Mouse (Mus musculus) right cerebral cortex, adult 2 months (tissue): ENCODE data around the gene Gucy1b2.

Source experiments
- DNase-seq, 2 experiments: peaks; one replicate each; pipeline ENCODE4 v3.0.0; 2021 to 2022; ENCODE audit warnings: low spot score in 2 of 2

The Gucy1b2 gene

DNA sequence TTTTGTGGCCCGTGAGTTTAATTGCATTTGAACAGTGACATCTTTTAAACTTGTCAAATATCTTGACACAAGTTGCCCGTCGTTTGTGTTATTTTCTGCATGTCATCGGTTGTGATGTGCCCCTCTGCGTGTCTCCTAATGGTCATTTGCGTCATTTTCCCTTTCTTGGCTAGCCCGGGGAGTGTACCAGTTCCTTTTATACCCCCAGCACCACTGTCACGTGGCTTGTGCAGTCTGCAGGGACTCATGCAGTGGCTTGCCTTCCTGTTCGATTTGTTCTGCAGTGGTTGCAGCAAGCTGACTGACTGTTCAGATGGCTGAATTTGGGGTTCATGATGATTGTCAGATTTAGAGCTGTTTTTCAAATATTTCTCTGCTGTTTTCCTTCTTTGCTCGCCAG is 82.1 kb downstream of the Gucy1b2 start:
- DNase-seq, result no peak

DNA sequence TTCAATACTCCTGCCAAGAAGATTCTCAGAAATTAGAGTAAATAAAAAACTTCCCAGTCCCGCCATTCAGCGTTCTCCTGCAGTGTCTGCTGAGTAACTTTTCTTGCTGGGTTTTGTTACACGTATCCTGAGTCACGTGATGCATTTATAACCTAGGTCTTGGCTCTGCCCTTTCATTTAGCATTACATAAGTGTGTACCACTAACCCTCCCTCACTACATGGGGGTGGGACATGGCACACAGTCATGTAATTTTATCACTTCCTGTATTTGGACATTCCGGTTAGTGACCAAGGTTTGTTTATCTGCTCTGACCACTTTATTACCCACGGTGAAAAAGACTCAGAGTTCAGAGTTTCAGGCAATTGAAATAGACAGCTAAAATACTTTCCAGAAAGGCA is 85.3 kb downstream of the Gucy1b2 start:
- no peak for DNase-seq

DNA sequence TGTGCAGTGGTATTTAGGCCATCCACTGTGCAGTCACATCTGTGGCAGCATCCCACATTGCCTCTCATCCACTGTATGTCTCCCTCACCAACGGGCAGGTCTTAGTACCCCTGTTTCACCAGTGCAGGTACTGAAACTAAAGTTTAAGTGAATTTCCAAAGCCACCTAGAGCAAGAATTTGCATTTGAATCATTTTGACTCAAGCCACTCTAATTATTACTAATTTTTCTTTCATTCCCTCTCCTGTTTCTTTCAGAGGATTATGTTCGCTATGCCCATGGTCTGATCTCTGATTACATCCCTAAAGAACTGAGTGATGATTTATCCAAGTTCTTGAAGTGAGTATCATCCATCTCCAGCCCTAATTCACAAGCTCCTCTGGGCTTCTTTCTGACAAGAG is 92.3 kb downstream of the Gucy1b2 start:
- DNase-seq, result no peak

DNA sequence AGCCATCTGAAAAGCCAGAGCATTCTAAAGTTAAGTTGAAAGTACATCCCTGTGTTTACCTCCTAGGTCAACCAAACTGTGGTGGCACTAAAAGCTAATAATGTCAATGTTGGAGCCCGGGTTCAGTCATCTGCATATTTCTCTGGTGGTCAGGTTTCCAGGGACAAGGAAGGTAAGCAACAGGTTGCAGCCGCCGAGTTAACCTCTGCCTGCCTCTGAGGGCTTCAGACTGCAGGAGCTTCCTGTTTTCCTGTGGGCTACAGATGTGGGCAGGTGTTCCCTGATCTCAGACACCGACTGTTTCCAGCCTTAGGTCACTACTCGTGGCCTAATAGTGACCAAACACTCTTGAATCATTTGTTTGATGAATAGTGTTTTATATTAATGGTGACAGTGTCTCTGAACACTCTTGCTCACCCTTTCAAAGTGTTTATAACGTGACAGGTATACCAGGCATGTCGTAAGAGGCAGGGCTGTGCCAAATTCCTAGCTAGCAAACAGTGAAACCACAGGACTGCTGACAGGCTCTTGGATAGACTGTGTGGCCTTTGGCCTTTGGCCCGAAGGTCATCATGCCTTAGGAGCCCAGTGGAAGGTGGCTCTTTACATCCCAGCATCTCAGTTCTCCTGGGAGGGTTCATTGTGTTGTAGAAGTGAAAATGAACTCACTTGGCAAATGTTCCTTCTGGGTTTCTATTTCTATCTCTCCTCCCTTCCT is 94.7 kb downstream of the Gucy1b2 start:
- DNase-seq, result no peak

DNA sequence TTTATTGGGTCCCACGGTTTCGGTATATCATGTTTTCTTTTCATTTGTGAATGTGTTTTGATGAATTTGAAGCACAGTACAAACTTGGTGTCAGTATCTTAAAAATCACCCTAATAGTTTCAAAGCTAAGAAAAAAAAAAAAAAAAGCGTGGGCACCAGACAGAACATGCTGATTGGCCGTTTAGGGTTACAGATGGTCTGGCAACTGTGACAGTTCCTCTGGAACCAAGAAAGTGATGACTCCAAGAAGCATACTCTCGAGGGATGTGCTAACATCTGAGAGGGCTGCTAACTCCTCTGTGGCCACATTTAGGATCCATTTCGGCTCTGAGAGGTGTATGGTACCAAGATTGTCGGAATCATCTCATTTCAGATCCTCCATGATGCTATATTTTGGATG is 100.9 kb downstream of the Gucy1b2 start:
- no peak for DNase-seq

DNA sequence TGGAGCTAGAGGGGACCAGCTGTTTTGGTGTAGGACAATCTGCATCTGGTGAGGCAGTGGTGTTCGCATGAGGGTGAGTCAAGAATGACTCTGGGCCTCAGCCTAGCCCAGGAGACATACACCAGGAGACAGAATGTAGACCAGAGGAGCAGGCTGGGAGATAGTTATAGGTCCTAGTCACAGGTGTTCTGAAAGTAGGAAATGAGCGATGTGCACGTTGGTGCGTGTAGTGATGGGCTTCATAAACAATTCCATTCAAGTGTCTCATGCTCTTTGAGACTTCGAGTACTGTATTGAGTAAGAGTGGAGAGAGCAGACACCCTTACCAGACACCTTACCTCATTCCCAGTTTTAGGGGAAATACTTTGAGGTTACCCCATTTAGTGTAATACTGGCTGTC is 102.3 kb downstream of the Gucy1b2 start:
- no peak for DNase-seq

DNA sequence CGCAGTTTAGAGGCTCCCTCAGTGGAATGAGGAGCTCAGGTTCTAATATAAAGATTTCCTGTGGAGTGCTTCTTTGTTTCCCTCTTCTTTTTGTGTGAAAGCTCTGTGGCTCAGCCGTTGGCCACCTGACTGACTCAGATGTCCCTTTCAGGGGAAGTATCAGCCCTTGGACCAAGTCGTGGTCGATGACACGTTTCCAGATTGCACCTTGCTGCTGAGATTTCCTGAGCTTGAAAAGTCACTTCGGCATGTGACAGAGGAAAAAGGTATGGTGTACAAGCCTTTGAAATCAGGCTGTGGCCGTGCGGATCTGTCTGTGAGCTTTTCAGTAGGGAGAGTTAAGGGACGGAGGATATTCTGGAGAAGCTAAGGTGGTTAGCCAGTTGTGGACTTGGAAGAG is 102.7 kb downstream of the Gucy1b2 start:
- DNase-seq, result no peak

DNA sequence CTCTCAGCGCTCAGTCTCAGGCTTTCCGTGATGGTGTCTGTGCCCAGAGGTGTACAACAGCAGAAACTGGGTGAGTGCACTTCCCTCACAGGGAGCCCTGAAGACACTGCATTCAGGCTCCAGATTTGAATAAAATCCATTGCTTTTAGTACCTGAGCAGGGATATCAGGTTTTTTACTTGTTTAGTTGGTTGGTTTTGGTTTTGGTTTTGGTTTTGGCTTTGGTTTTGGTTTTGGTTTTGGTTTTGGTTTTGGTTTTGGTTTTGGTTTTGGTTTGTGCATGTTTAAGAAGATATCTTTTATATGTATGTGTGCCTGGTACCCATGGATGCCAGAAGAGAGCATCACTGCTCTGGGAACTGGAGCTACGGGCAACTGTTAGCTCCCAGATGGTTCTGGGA is 105.2 kb downstream of the Gucy1b2 start:
- no peak for DNase-seq

DNA sequence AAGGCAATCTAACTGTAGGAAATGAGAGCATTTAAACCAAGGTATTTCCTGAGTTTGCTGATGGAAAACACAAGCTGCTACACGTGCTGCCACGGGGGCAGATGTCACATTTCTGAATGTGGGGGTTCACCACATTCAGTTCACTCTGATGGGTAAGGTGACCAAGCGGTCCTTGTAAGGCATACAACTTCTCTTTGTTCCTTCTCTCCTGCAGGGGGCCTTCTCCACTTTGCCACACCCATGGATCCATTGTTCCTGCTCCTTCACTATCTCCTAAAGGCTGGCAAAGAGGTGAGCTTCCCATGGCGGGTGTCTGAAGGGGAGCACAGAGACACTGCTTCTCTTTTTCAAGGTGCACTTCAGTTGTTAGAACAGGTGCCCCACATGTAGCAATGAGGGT is 105.9 kb downstream of the Gucy1b2 start:
- no peak for DNase-seq

DNA sequence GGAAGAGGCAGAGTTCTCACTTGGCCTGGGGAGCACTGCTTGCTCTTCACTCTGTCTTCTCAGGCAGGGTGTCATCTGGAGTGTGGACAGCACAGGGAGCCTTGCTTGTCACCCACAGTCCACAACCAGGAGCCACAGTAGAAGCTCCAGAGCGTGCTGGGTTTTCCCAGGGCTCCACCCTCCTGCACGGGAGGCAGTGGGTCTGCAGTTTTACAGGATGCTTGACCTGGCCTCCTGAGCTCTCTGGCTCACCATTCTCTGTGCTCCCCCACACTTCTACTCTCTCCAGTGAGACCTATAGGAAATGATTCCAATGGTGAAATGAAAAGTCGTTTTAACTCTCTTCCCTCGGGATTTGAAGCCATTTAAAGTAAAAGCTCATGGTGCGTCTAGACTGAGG is 106.3 kb downstream of the Gucy1b2 start:
- no peak for DNase-seq

DNA sequence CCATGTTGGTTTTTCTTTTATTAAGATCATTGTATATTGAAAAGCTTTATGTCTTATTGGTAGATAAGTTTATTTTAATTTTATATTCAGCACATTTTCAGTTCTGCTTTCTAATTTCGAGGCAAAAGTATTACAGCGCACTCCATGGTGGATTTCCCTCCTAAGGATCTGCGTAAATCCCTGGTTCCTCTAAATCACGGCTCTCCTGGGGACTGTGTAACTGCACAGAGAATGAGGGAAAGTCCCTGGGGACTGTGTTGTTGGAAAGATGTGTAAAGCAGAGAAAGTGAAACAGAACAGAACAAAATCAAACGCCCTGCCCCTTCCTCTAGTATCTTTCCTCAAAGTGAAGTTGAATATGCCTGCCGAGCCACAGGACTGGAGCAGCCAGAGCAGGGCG is 109.0 kb downstream of the Gucy1b2 start:
- no peak for DNase-seq

DNA sequence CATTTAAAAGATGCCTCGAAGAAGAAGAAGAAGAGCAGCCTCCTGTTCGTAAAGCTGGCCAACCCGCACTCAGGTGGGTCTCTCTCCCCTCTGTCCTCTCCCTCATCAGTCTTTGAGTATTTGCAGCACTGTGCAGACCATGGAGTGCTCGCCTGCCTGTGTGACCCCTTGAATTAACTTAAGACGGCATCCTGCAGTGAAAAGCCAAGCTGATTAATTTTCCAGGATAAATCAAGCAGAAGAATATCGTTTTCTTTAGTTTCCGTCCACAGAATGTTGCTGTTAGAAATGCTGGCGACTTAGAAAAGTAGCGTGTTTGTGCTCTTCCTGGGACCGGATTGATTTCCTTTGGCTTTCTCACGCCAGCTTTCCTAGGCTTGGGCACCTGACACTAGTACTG is 109.5 kb downstream of the Gucy1b2 start:
- no peak for DNase-seq
